9 mouse cellular contexts compared by ENCODE assay signal in genomic region chr2:25506964-25507363, GRCm38 (mm10). TPM values are rescaled to one million over a fixed set of nuclear protein-coding genes. Genes with fewer than 3 reads are reported as not detected.
DNase-seq lines count a peak whose midpoint lies in the region; ATAC-seq and TF ChIP-seq lines count a peak whose summit lies in the region.
"Had no signal": no experiment of that assay in that cellular context is flagged by ENCODE, and none has a peak within 500 bp of the region (broad histone marks: within the 10 kb centered on the region; RNA-seq: fewer than 3 reads in every experiment).

No protein-coding gene starts in this region.

- no peaks in the 10 kb centered on the region for H3K9me3 ChIP-seq in embryonic facial prominence, embryonic 11.5 days (replicated peaks; ENCODE audit: control insufficient read depth, low read length)
- no peaks in the 10 kb centered on the region for H3K9me3 ChIP-seq in embryonic facial prominence, embryonic 10.5 days
- H3K9me3 ChIP-seq in forebrain, embryonic 10.5 days = no peaks in the 10 kb centered on the region
- H3K9me3 ChIP-seq: liver, embryonic 13.5 days had no signal

- H3K4me3 ChIP-seq in embryonic facial prominence, embryonic 11.5 days (ENCODE audit: low read depth, low read length) = no peak overlapping the region
- no peak overlapping the region for H3K4me3 ChIP-seq in embryonic facial prominence, embryonic 10.5 days
- H3K4me3 ChIP-seq in C2C12 (ENCODE audit: insufficient read depth, poor library complexity, severe bottlenecking) = no peak overlapping the region
- no peak overlapping the region for H3K4me3 ChIP-seq in forebrain, embryonic 10.5 days
- H3K4me3 ChIP-seq: liver, embryonic 13.5 days had no signal

- WGBS in embryonic facial prominence, embryonic 11.5 days = 33% methylated on average over 5 of the region's 5 CpGs
- 45% methylated on average over 5 of the region's 5 CpGs for WGBS in embryonic facial prominence, embryonic 10.5 days
- WGBS in forebrain, embryonic 10.5 days = 31% methylated on average over 5 of the region's 5 CpGs

- DNase-seq in embryonic facial prominence, embryonic 11.5 days (ENCODE audit: low spot score) = peak; percentile 30
- no peak for DNase-seq in embryonic facial prominence, embryonic 10.5 days (ENCODE audit: low spot score)
- peak; percentile 56 for DNase-seq in lung, postnatal 36 days
- no peak for DNase-seq in adrenal gland, adult 8-10 months
- DNase-seq in ovary, postnatal 10 days (ENCODE audit: low spot score) = no peak
- no peak for DNase-seq in forebrain, embryonic 10.5 days (ENCODE audit: extremely low spot score, low spot score)
- DNase-seq: liver, embryonic 13.5 days had no signal

- H3K79me2 ChIP-seq in C2C12 (ENCODE audit: control insufficient read depth, insufficient read depth) = peaks cover 7% of the 10 kb centered on the region

- no peaks in the 10 kb centered on the region; the same call in none of the 2 replicates for H3K36me3 ChIP-seq in embryonic facial prominence, embryonic 11.5 days (replicated peaks; ENCODE audit: control insufficient read depth, insufficient read depth, low read depth, low read length)
- H3K36me3 ChIP-seq in embryonic facial prominence, embryonic 10.5 days (replicated peaks) = peaks cover 41% of the 10 kb centered on the region
- peaks cover 11% of the 10 kb centered on the region for H3K36me3 ChIP-seq in C2C12 (ENCODE audit: control insufficient read depth, insufficient read depth)
- H3K36me3 ChIP-seq in forebrain, embryonic 10.5 days (replicated peaks) = peaks cover 35% of the 10 kb centered on the region

- no peak for ATAC-seq in embryonic facial prominence, embryonic 11.5 days (replicated peaks; ENCODE audit: insufficient number of reproducible peaks, low FRiP score, low TSS enrichment, low read depth)
- ATAC-seq in granulocyte monocyte progenitor cell, adult 5-6 weeks (replicated peaks; ENCODE audit: poor library complexity, severe bottlenecking) = peak; percentile 67

- H3K9ac ChIP-seq in embryonic facial prominence, embryonic 11.5 days (replicated peaks; ENCODE audit: low read length) = no peak overlapping the region
- H3K9ac ChIP-seq: liver, embryonic 13.5 days had no signal

- TF ChIP-seq CTCF in C2C12 (IDR thresholded peaks at IDR 0.05; ENCODE audit: control insufficient read depth, insufficient read depth, insufficient read length) = peak; percentile 21

- H3K4me1 ChIP-seq in embryonic facial prominence, embryonic 11.5 days (ENCODE audit: control insufficient read depth, insufficient read depth, low read length) = no peaks in the 10 kb centered on the region
- H3K4me1 ChIP-seq in embryonic facial prominence, embryonic 10.5 days = peaks cover 8% of the 10 kb centered on the region
- H3K4me1 ChIP-seq in forebrain, embryonic 10.5 days = peaks cover 4% of the 10 kb centered on the region

- H3K27me3 ChIP-seq in embryonic facial prominence, embryonic 11.5 days (ENCODE audit: control insufficient read depth, insufficient read depth, low read length) = no peaks in the 10 kb centered on the region
- H3K27me3 ChIP-seq in embryonic facial prominence, embryonic 10.5 days (replicated peaks; ENCODE audit: low read depth, poor library complexity, severe bottlenecking) = no peaks in the 10 kb centered on the region
- H3K27me3 ChIP-seq in C2C12 (ENCODE audit: control insufficient read depth, insufficient read depth, insufficient read length) = no peaks in the 10 kb centered on the region
- no peaks in the 10 kb centered on the region for H3K27me3 ChIP-seq in forebrain, embryonic 10.5 days (ENCODE audit: poor library complexity, severe bottlenecking)
- H3K27me3 ChIP-seq: liver, embryonic 13.5 days had no signal

- no peak overlapping the region for H3K4me2 ChIP-seq in embryonic facial prominence, embryonic 11.5 days (ENCODE audit: low read depth, low read length)
- H3K4me2 ChIP-seq: liver, embryonic 13.5 days had no signal

- H3ac ChIP-seq in C2C12 (ENCODE audit: control insufficient read depth, insufficient read length, low read depth) = no peak overlapping the region

- H3K27ac ChIP-seq in embryonic facial prominence, embryonic 11.5 days (replicated peaks; ENCODE audit: low read depth, low read length) = no peak overlapping the region
- H3K27ac ChIP-seq in embryonic facial prominence, embryonic 10.5 days (replicated peaks) = no peak overlapping the region
- no peak overlapping the region for H3K27ac ChIP-seq in forebrain, embryonic 10.5 days
- H3K27ac ChIP-seq: liver, embryonic 13.5 days had no signal

- no peaks in the 10 kb centered on the region for H3K79me3 ChIP-seq in C2C12 (ENCODE audit: low read depth)

TF ChIP-seq in C2C12, 6 proteins besides CTCF, POLR2A, EP300 and RAD21:
- TF ChIP-seq FOSL1 (IDR thresholded peaks at IDR 0.05; ENCODE audit: insufficient read depth, low read length, poor library complexity, severe bottlenecking) = no peak
TF ChIP-seq in C2C12: peak in this region for 0.

RNA-seq across cellular contexts. Expression of gene C8g, which starts 5.4 kb away (rescaled TPM):
- polyA plus RNA-seq in embryonic facial prominence, embryonic 11.5 days (2014; fragmentation: Nextera tagmentation; extraction: Ambion mirVana) = 3.8 and 4.3 TPM in 2 replicates
- polyA plus RNA-seq in embryonic facial prominence, embryonic 10.5 days (2016; fragmentation: Nextera tagmentation; extraction: Ambion mirVana) = 6.1 and 6.7 TPM in 2 replicates
- 0.32 TPM for polyA plus RNA-seq in C2C12 (2012; fragmentation: generic; extraction: Trizol)
- total RNA-seq in granulocyte monocyte progenitor cell, adult 5-6 weeks (2014; fragmentation: Nextera tagmentation) = 6.0 TPM in 1 of 2 replicates, not detected in the other
- 1.5 and 1.6 TPM in 2 replicates for total RNA-seq in granulocyte monocyte progenitor cell, adult 5-6 weeks (2017)
- total RNA-seq in adrenal gland, adult 8-10 months (2022) = 1 to 10 TPM in 3 of 4 experiments, under 1 TPM in 1; 0.70 to 2.3 (median 1.6) TPM
- 6.3 and 7.2 TPM in 2 replicates for polyA plus RNA-seq in forebrain, embryonic 10.5 days (2016; fragmentation: Nextera tagmentation; extraction: Ambion mirVana)

RNA-seq across cellular contexts. Expression of gene Fbxw5, which starts 6.4 kb away (rescaled TPM):
- polyA plus RNA-seq in embryonic facial prominence, embryonic 11.5 days (2014; fragmentation: Nextera tagmentation; extraction: Ambion mirVana) = 51.1 and 56.4 TPM in 2 replicates
- 87.9 and 92.2 TPM in 2 replicates for polyA plus RNA-seq in embryonic facial prominence, embryonic 10.5 days (2016; fragmentation: Nextera tagmentation; extraction: Ambion mirVana)
- polyA plus RNA-seq in C2C12 (2012; fragmentation: generic; extraction: Trizol) = 35.8 TPM
- 30.4 and 55.0 TPM in 2 replicates for total RNA-seq in granulocyte monocyte progenitor cell, adult 5-6 weeks (2014; fragmentation: Nextera tagmentation)
- total RNA-seq in granulocyte monocyte progenitor cell, adult 5-6 weeks (2017) = 23.9 and 31.4 TPM in 2 replicates
- 100 to 1,000 TPM in 3 of 4 experiments, 10 to 100 TPM in 1; 82.5 to 114 (median 107) TPM for total RNA-seq in adrenal gland, adult 8-10 months (2022)
- 90.7 and 93.9 TPM in 2 replicates for polyA plus RNA-seq in forebrain, embryonic 10.5 days (2016; fragmentation: Nextera tagmentation; extraction: Ambion mirVana)

RNA-seq across cellular contexts. Expression of gene Lcn12, which starts 13.3 kb away (rescaled TPM):
- not detected in 2 replicates for polyA plus RNA-seq in embryonic facial prominence, embryonic 11.5 days (2014; fragmentation: Nextera tagmentation; extraction: Ambion mirVana)
- polyA plus RNA-seq in embryonic facial prominence, embryonic 10.5 days (2016; fragmentation: Nextera tagmentation; extraction: Ambion mirVana) = not detected in 2 replicates
- not detected for polyA plus RNA-seq in C2C12 (2012; fragmentation: generic; extraction: Trizol)
- not detected in 2 replicates for total RNA-seq in granulocyte monocyte progenitor cell, adult 5-6 weeks (2014; fragmentation: Nextera tagmentation)
- not detected in 2 replicates for total RNA-seq in granulocyte monocyte progenitor cell, adult 5-6 weeks (2017)
- total RNA-seq in adrenal gland, adult 8-10 months (2022) = not detected
- not detected in 2 replicates for polyA plus RNA-seq in forebrain, embryonic 10.5 days (2016; fragmentation: Nextera tagmentation; extraction: Ambion mirVana)
- polyA plus RNA-seq: liver, embryonic 13.5 days had no signal

RNA-seq across cellular contexts. Expression of gene Ptgds, which starts 37.1 kb away (rescaled TPM):
- 0.26 and 0.28 TPM in 2 replicates for polyA plus RNA-seq in embryonic facial prominence, embryonic 11.5 days (2014; fragmentation: Nextera tagmentation; extraction: Ambion mirVana)
- 0.18 TPM in 1 of 2 replicates, not detected in the other for polyA plus RNA-seq in embryonic facial prominence, embryonic 10.5 days (2016; fragmentation: Nextera tagmentation; extraction: Ambion mirVana)
- polyA plus RNA-seq in C2C12 (2012; fragmentation: generic; extraction: Trizol) = not detected
- 3.5 and 4.2 TPM in 2 replicates for total RNA-seq in granulocyte monocyte progenitor cell, adult 5-6 weeks (2014; fragmentation: Nextera tagmentation)
- 0.93 TPM in 1 of 2 replicates, not detected in the other for total RNA-seq in granulocyte monocyte progenitor cell, adult 5-6 weeks (2017)
- total RNA-seq in adrenal gland, adult 8-10 months (2022) = 10 to 100 TPM in 1 of 4 experiments, 1 to 10 TPM in 3; 3.2 to 10.5 (median 4.4) TPM
- 0.31 TPM in 1 of 2 replicates, not detected in the other for polyA plus RNA-seq in forebrain, embryonic 10.5 days (2016; fragmentation: Nextera tagmentation; extraction: Ambion mirVana)

RNA-seq across cellular contexts. Expression of gene Traf2, which starts 39.8 kb away (rescaled TPM):
- polyA plus RNA-seq in embryonic facial prominence, embryonic 11.5 days (2014; fragmentation: Nextera tagmentation; extraction: Ambion mirVana) = 35.6 and 36.0 TPM in 2 replicates
- 39.9 and 40.1 TPM in 2 replicates for polyA plus RNA-seq in embryonic facial prominence, embryonic 10.5 days (2016; fragmentation: Nextera tagmentation; extraction: Ambion mirVana)
- 28.8 TPM for polyA plus RNA-seq in C2C12 (2012; fragmentation: generic; extraction: Trizol)
- total RNA-seq in granulocyte monocyte progenitor cell, adult 5-6 weeks (2014; fragmentation: Nextera tagmentation) = 17.3 and 18.2 TPM in 2 replicates
- 13.9 and 15.9 TPM in 2 replicates for total RNA-seq in granulocyte monocyte progenitor cell, adult 5-6 weeks (2017)
- total RNA-seq in adrenal gland, adult 8-10 months (2022) = 10 to 100 TPM; 22.6 to 35.3 (median 30.6) TPM
- 40.2 and 42.6 TPM in 2 replicates for polyA plus RNA-seq in forebrain, embryonic 10.5 days (2016; fragmentation: Nextera tagmentation; extraction: Ambion mirVana)

Comparison
In these comparisons a context has a peak if more than half of its experiments do, and no peak if none do; other contexts are left out.
1. DNase-seq: peak in embryonic facial prominence, embryonic 11.5 days (single experiment) and lung, postnatal 36 days (single experiment); none in embryonic facial prominence, embryonic 10.5 days (single experiment), adrenal gland, adult 8-10 months (single experiment), ovary, postnatal 10 days (single experiment) and forebrain, embryonic 10.5 days (single experiment).